Mouse (Mus musculus) embryo, embryonic 11.5 days (tissue): ENCODE data around the gene Acer3.
A peak's percentile ranks its signal among the peaks of the same experiment; 100 is the strongest.

ENCODE experiments used
- DNase-seq: peaks from one replicate; pipeline ENCODE4 v3.0.0-alpha.2; 2012; ENCODE audit warnings: low read depth, low spot score

Acer3 gene

GRCm38 (mm10) chr7:98321083-98321482 lies at the start of gene Acer3:
Gene Acer3, minus strand, starts transcription at chr7:98321208.
- no peak for DNase-seq

- DNase-seq: no peak
These were observed 48.9 kb upstream of the Acer3 start for GRCm38 (mm10) chr7:98369762-98370369.

- no peak for DNase-seq
These were observed 40.7 kb upstream of the Acer3 start for GRCm38 (mm10) chr7:98361662-98362061.

- DNase-seq: peak; percentile 94
These were observed 40.1 kb upstream of the Acer3 start, which contains the start of gene Tsku for GRCm38 (mm10) chr7:98361063-98361652. Gene Tsku, minus strand, starts transcription at chr7:98361328.

GRCm38 (mm10) chr7:98360621-98360990 lies 39.6 kb upstream of the Acer3 start:
- DNase-seq: no peak

- DNase-seq: peak; percentile 55
These were observed 39.1 kb upstream of the Acer3 start for GRCm38 (mm10) chr7:98359951-98360620.

- no peak for DNase-seq
These were observed 37.0 kb upstream of the Acer3 start for GRCm38 (mm10) chr7:98358016-98358415.

- no peak for DNase-seq
These were observed 36.3 kb upstream of the Acer3 start for GRCm38 (mm10) chr7:98357324-98357723.

- no peak for DNase-seq
These were observed 33.9 kb upstream of the Acer3 start for GRCm38 (mm10) chr7:98354921-98355310.

GRCm38 (mm10) chr7:98354160-98354920 lies 33.3 kb upstream of the Acer3 start:
- DNase-seq: no peak

- DNase-seq: no peak
These were observed 32.6 kb upstream of the Acer3 start for GRCm38 (mm10) chr7:98353616-98354015.

GRCm38 (mm10) chr7:98351523-98351922 lies 30.5 kb upstream of the Acer3 start:
- no peak for DNase-seq

GRCm38 (mm10) chr7:98349821-98350220 lies 28.8 kb upstream of the Acer3 start:
- DNase-seq: no peak

- DNase-seq: peak; percentile 64
These were observed 28.1 kb upstream of the Acer3 start for GRCm38 (mm10) chr7:98349096-98349495.

GRCm38 (mm10) chr7:98348043-98348442 lies 27.0 kb upstream of the Acer3 start:
- no peak for DNase-seq

- DNase-seq: no peak
These were observed 26.5 kb upstream of the Acer3 start for GRCm38 (mm10) chr7:98347471-98347870.

- DNase-seq: no peak
These were observed 24.0 kb upstream of the Acer3 start for GRCm38 (mm10) chr7:98345036-98345435.

- no peak for DNase-seq
These were observed 23.4 kb upstream of the Acer3 start for GRCm38 (mm10) chr7:98344361-98344760.

GRCm38 (mm10) chr7:98342249-98342648 lies 21.2 kb upstream of the Acer3 start:
- no peak for DNase-seq

GRCm38 (mm10) chr7:98341475-98341874 lies 20.5 kb upstream of the Acer3 start:
- DNase-seq: peak; percentile 75

- no peak for DNase-seq
These were observed 19.3 kb upstream of the Acer3 start for GRCm38 (mm10) chr7:98340343-98340742.

GRCm38 (mm10) chr7:98333987-98334386 lies 13.0 kb upstream of the Acer3 start:
- no peak for DNase-seq
